Mouse (Mus musculus): ENCODE results near the gene Dusp18. TPM values are rescaled to one million over a fixed set of nuclear protein-coding genes. Genes with fewer than 3 reads are reported as not detected.

The Dusp18 gene
- polyA plus RNA-seq, 1 experiment from 2014 or later: 2.5 TPM

DNA sequence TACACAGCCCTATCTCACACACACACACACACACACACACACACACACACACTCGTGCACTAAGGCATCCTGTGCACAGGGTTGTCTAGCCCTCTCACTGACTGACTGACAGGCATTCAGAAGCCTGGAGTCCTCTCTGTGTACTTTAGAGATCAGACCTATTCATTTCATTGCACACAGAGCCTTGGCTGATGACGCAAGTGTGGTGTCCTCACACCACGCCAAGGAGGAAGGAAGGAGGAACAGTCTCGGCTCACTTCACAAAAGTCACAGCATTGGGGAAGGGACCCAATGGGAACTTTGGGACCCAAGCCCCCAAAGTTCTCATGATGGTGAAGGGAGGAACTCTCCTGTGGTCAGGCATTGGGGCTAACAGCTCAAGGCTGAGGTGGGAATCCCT is 35.0 kb downstream of the Dusp18 start:
- Histone ChIP-seq H3K27ac (ENCODE audit: low read depth, low read length) (no peak overlapping the region), H3K4me2 (no peak overlapping the region)

DNA sequence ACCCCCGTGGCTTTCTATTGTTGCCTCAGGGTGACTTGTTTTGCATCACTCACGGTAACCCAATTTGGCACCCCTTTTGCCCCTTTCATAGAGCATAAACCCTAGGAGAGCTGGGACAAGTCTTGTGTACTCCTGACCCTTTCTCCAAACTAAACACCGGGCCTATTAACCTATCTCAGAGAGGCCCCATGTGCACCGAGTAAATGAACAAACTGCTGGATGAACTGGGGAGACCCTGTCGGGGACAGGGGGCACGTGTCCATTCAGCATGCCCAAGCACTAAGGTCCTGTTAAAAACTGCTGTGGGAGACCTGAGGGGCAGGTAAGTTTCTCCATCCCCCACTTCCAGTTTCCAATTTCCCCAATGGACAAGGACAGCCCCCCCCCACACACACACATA is 35.9 kb downstream of the Dusp18 start:
- H3K4me3 ChIP-seq (ENCODE audit: low read depth, low read length): peak overlapping the region; percentile 63

More for the DNA sequence above, 35.0 kb downstream of the Dusp18 start:
- H3K36me3 ChIP-seq (ENCODE audit: control insufficient read depth, insufficient read depth, low read length): peaks cover 3% of the 10 kb centered on the region; the same call in 1 of the 2 replicates
- H3K9me3 ChIP-seq (ENCODE audit: control insufficient read depth, low read length): no peaks in the 10 kb centered on the region
- no peak overlapping the region for H3K9ac ChIP-seq (ENCODE audit: low read depth, low read length)
- peaks cover 6% of the 10 kb centered on the region for H3K4me1 ChIP-seq (replicated peaks; ENCODE audit: control insufficient read depth, insufficient read depth, low read length)
- no peaks in the 10 kb centered on the region for H3K27me3 ChIP-seq (replicated peaks; ENCODE audit: control insufficient read depth, insufficient read depth, low read length)
- H3K4me3 ChIP-seq (ENCODE audit: low read depth, low read length): no peak overlapping the region
- ATAC-seq (replicated peaks; ENCODE audit: low FRiP score) (no peak), DNase-seq (ENCODE audit: low spot score) (no peak)
- 48% methylated on average over 4 of the region's 4 CpGs for WGBS

DNA sequence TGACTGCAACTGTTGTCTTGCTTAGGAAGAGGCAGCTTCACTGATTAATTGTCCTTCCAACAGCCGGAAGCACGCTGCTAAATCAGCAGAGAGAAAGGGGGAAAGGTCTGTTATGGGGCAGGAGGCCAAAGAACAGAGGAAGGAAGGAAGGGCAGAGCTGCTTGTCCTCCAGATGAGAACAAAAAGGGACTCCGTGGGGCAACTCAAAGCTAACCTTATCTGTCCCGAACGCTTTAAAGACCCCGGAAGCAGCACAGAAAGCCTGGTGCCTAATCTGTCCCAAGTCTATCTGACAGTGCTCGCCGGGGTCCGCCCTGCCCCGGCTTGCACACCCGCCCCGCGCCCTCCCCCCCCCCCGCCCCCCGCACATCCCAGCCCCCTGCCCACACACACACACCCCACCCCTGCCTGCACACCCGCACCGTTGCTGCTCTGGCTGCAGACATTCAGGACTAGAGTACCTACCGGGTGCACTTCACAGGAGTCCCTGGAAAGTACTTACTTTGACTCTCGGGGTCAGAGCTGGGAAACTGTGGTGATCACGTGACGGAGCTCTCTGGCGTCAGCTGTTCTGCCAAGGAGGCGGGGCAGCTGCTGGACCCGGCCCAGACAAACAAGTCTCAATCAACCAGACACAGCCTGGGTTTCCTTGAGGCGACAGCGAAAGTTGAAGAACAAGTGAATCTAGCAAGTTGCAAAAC is 36.6 kb downstream of the Dusp18 start, which contains the start of gene Tcn2:
Gene Tcn2 (minus strand): TSS at position 649 of the 701 bp plus-strand sequence.
- no peaks in the 10 kb centered on the region for H3K9me3 ChIP-seq (ENCODE audit: control insufficient read depth, low read length)
- peak within 1 kb of the TSS; percentile 58 for H3K9ac ChIP-seq (ENCODE audit: low read depth, low read length)
- H3K4me2 ChIP-seq: peak within 1 kb of the TSS; percentile 84
- DNase-seq (ENCODE audit: low spot score) (peak; percentile 84), ATAC-seq (replicated peaks; ENCODE audit: low FRiP score) (peak; percentile 89)
- no peaks in the 10 kb centered on the region; the same call in 1 of the 2 replicates for H3K36me3 ChIP-seq (ENCODE audit: control insufficient read depth, insufficient read depth, low read length)
- peaks cover 6% of the 10 kb centered on the region for H3K4me1 ChIP-seq (replicated peaks; ENCODE audit: control insufficient read depth, insufficient read depth, low read length)
- H3K4me3 ChIP-seq (ENCODE audit: low read depth, low read length): peak within 1 kb of the TSS; percentile 63
- WGBS: under 1% methylated on average over 21 of the region's 26 CpGs
- H3K27ac ChIP-seq (ENCODE audit: low read depth, low read length): peak within 1 kb of the TSS; percentile 38; the same call in 1 of the 2 replicates
- H3K27me3 ChIP-seq (replicated peaks; ENCODE audit: control insufficient read depth, insufficient read depth, low read length): no peaks in the 10 kb centered on the region

More for the DNA sequence above, 35.9 kb downstream of the Dusp18 start:
- DNase-seq (ENCODE audit: low spot score): no peak
- Histone ChIP-seq H3K36me3 (ENCODE audit: control insufficient read depth, insufficient read depth, low read length) (peaks cover 2% of the 10 kb centered on the region; the same call in 1 of the 2 replicates), H3K9me3 (ENCODE audit: control insufficient read depth, low read length) (no peaks in the 10 kb centered on the region), H3K9ac (ENCODE audit: low read depth, low read length) (no peak overlapping the region; the same call in 1 of the 2 replicates), H3K27ac (ENCODE audit: low read depth, low read length) (no peak overlapping the region), H3K4me2 (peak overlapping the region; percentile 84), H3K4me1 (replicated peaks; ENCODE audit: control insufficient read depth, insufficient read depth, low read length) (peaks cover 6% of the 10 kb centered on the region), H3K27me3 (replicated peaks; ENCODE audit: control insufficient read depth, insufficient read depth, low read length) (no peaks in the 10 kb centered on the region)
- no peak for ATAC-seq (replicated peaks; ENCODE audit: low FRiP score)
- 42% methylated on average over 6 of the region's 6 CpGs for WGBS

DNA sequence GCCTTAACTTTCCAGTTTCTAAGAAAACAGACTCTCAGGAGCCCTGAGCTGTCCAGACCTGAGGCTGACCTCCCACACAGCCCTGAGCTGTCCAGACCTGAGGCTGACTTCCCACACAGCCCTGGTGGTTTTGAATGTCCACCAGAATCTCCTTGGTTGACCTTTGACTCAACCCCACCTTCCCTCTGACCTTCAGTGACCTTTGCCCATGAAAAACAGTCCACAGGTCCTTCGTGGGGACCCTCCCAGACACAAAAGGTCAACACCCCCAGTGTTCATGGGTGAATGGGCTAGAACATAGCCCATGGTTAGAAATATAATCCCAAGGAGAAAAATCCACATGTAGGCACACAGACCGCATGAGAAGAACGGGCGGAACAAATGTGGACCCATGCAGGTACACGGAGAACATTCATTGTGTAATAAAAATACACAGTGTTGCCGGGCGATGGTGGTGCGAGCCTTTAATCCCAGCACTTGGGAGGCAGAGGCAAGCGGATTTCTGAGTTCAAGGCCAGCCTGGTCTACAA is 38.8 kb downstream of the Dusp18 start:
- DNase-seq (ENCODE audit: low spot score): no peak
- Histone ChIP-seq H3K9ac (ENCODE audit: low read depth, low read length) (no peak overlapping the region), H3K4me3 (ENCODE audit: low read depth, low read length) (no peak overlapping the region), H3K27ac (ENCODE audit: low read depth, low read length) (no peak overlapping the region), H3K36me3 (ENCODE audit: control insufficient read depth, insufficient read depth, low read length) (no peaks in the 10 kb centered on the region), H3K4me1 (replicated peaks; ENCODE audit: control insufficient read depth, insufficient read depth, low read length) (peaks cover 6% of the 10 kb centered on the region), H3K4me2 (no peak overlapping the region), H3K27me3 (replicated peaks; ENCODE audit: control insufficient read depth, insufficient read depth, low read length) (no peaks in the 10 kb centered on the region), H3K9me3 (ENCODE audit: control insufficient read depth, low read length) (no peaks in the 10 kb centered on the region)
- no peak for ATAC-seq (replicated peaks; ENCODE audit: low FRiP score)
- 84% methylated on average over 9 of the region's 9 CpGs for WGBS

DNA sequence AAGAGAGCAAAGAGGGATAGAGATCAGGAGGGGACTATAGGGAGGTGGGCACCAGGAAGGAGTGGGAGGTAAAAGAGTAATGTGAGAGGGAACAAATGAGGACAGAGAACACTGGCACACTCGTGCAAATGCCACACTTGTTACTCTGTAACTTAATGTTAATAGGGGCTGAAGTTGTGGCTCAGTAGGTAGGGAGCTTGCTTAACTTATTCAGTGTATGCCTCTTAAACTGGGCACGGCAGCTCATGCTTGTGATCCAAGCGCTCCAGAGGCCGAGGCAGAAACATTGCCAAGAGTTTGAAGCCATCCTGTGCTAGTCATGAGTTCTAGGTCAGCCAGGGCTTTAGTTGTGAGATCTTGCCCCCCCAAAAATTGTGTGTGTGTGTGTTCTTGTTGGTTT is 40.1 kb downstream of the Dusp18 start:
- H3K4me2 ChIP-seq: no peak overlapping the region
- H3K27ac ChIP-seq (ENCODE audit: low read depth, low read length): no peak overlapping the region
- H3K27me3 ChIP-seq (replicated peaks; ENCODE audit: control insufficient read depth, insufficient read depth, low read length): no peaks in the 10 kb centered on the region
- no peak overlapping the region for H3K9ac ChIP-seq (ENCODE audit: low read depth, low read length)
- ATAC-seq (replicated peaks; ENCODE audit: low FRiP score) (no peak), DNase-seq (ENCODE audit: low spot score) (no peak)
- H3K9me3 ChIP-seq (ENCODE audit: control insufficient read depth, low read length): no peaks in the 10 kb centered on the region
- WGBS: 71% methylated on average over 4 of the region's 4 CpGs
- no peak overlapping the region for H3K4me3 ChIP-seq (ENCODE audit: low read depth, low read length)
- peaks cover 6% of the 10 kb centered on the region for H3K4me1 ChIP-seq (replicated peaks; ENCODE audit: control insufficient read depth, insufficient read depth, low read length)
- no peaks in the 10 kb centered on the region for H3K36me3 ChIP-seq (ENCODE audit: control insufficient read depth, insufficient read depth, low read length)

DNA sequence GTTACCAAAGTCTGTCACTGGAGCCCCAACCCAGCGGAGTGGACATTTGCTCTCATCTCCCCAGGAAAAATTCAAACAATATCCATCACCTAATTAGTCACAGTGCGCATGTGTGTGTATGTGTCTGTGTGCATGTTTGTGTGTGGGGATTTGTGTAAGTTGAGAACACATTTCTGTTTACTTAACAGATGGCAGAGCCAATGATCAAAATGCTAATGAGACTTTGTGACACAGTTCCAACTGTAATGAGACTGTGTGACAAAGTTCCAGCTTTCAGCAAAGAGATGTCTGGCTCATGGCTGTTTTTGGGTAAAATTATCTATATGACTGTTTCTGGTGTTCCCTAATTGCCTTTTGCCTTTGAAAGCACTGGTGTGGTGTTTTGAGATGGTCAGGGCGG is 41.3 kb downstream of the Dusp18 start:
- no peak for DNase-seq (ENCODE audit: low spot score)
- WGBS: 94% methylated on average over 3 of the region's 3 CpGs
- H3K27ac ChIP-seq (ENCODE audit: low read depth, low read length): no peak overlapping the region
- no peak for ATAC-seq (replicated peaks; ENCODE audit: low FRiP score)
- H3K4me3 ChIP-seq (ENCODE audit: low read depth, low read length): no peak overlapping the region
- no peak overlapping the region for H3K4me2 ChIP-seq
- H3K27me3 ChIP-seq (replicated peaks; ENCODE audit: control insufficient read depth, insufficient read depth, low read length): no peaks in the 10 kb centered on the region
- peaks cover 1% of the 10 kb centered on the region for H3K4me1 ChIP-seq (replicated peaks; ENCODE audit: control insufficient read depth, insufficient read depth, low read length)
- no peaks in the 10 kb centered on the region for H3K36me3 ChIP-seq (ENCODE audit: control insufficient read depth, insufficient read depth, low read length)
- H3K9ac ChIP-seq (ENCODE audit: low read depth, low read length): no peak overlapping the region
- H3K9me3 ChIP-seq (ENCODE audit: control insufficient read depth, low read length): no peaks in the 10 kb centered on the region

DNA sequence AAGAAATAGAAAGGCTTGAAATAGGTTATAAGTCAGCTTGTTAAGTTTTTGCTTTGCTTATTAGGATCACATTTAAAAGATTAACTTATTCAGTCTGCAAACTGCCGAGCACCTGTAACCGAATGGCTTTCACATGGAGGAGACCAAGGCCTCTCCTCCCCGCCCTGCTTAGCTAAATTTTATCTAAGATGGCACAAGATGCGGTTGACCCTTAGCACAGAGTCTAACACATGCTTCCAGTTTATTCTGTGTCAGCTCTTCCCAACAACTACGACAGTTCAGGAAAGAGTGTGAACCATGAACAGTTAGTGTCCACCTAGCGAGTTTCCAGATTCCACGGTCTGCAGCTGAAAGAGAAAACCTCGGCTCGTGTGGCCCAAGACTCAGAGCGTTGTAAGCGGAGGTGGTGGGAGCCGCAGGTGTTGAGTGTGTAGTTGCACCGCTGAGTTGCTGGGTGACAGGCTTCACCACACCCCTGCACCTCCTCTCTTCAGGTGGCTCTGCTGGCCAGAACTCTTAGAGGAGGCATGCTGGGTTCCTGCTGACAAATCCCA is 42.4 kb downstream of the Dusp18 start:
- no peak overlapping the region for H3K4me2 ChIP-seq
- no peak for ATAC-seq (replicated peaks; ENCODE audit: low FRiP score)
- WGBS: 71% methylated on average over 13 of the region's 13 CpGs

DNA sequence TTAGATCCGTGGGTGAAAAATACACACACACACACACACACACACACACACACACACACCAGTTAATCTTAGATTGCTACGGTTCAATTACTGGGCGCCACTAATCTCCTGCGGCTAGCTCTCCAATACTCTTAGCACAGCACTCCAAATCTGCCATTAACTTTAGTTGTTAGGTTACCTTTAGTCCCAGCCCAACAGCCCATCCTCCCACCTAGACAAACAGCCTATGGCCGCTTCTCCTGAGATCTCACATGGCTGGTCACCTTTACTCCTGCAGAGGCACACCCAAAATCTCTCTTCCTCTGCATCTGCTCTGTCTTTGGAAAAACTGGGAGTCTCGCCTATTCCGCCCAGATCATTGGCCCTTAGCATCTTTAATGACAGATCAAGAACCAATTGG is 46.3 kb downstream of the Dusp18 start:
- WGBS: 84% methylated on average over 7 of the region's 7 CpGs
- no peak overlapping the region for H3K4me2 ChIP-seq
- no peak for ATAC-seq (replicated peaks; ENCODE audit: low FRiP score)
- H3K27me3 ChIP-seq (replicated peaks; ENCODE audit: control insufficient read depth, insufficient read depth, low read length): no peaks in the 10 kb centered on the region
- H3K27ac ChIP-seq (ENCODE audit: low read depth, low read length): no peak overlapping the region
- no peak for DNase-seq (ENCODE audit: low spot score)
- H3K9me3 ChIP-seq (ENCODE audit: control insufficient read depth, low read length): no peaks in the 10 kb centered on the region
- H3K4me1 ChIP-seq (replicated peaks; ENCODE audit: control insufficient read depth, insufficient read depth, low read length): no peaks in the 10 kb centered on the region
- no peaks in the 10 kb centered on the region for H3K36me3 ChIP-seq (ENCODE audit: control insufficient read depth, insufficient read depth, low read length)
- no peak overlapping the region for H3K9ac ChIP-seq (ENCODE audit: low read depth, low read length)
- H3K4me3 ChIP-seq (ENCODE audit: low read depth, low read length): no peak overlapping the region

More for the DNA sequence above, 42.4 kb downstream of the Dusp18 start:
- Histone ChIP-seq H3K4me1 (replicated peaks; ENCODE audit: control insufficient read depth, insufficient read depth, low read length) (no peaks in the 10 kb centered on the region; the same call in 1 of the 2 replicates), H3K36me3 (ENCODE audit: control insufficient read depth, insufficient read depth, low read length) (no peaks in the 10 kb centered on the region), H3K27ac (ENCODE audit: low read depth, low read length) (no peak overlapping the region), H3K9me3 (ENCODE audit: control insufficient read depth, low read length) (no peaks in the 10 kb centered on the region), H3K9ac (ENCODE audit: low read depth, low read length) (no peak overlapping the region), H3K4me3 (ENCODE audit: low read depth, low read length) (no peak overlapping the region), H3K27me3 (replicated peaks; ENCODE audit: control insufficient read depth, insufficient read depth, low read length) (no peaks in the 10 kb centered on the region)
- DNase-seq (ENCODE audit: low spot score): no peak

All from liver, embryonic 11.5 days (tissue).